Mouse (Mus musculus) right cerebral cortex, postnatal 10 days (tissue): Measurements from ENCODE around the gene Atmin.

ENCODE experiments used
- DNase-seq, 2 experiments: peaks; one replicate each; pipeline ENCODE4 v3.0.0; 2021; ENCODE audit warnings: low spot score in 2 of 2

Gene Atmin

DNA sequence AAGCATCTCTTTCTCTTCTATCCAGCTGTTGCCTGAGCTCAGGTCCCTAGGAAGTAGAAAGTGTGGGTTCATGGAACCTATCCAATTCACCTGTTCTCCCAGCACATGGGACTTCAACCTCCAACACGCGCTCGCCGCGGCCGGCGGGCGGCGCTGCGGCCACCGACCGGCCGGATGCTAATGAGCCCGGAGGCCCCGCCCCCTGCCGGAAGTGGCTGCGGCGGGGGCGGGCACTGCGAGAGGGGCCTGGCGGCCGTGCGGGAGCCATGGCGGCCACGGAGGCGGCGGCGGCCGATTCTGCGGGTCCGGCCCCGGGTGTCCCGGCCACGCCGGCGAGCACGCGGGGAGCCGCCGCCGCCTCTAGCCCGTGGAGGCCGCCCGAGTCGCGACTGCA is at the start of gene Atmin:
Gene Atmin (plus strand): TSS at position 233 of the 394 bp plus-strand sequence.
- DNase-seq, result peak; percentile 87 to 91

DNA sequence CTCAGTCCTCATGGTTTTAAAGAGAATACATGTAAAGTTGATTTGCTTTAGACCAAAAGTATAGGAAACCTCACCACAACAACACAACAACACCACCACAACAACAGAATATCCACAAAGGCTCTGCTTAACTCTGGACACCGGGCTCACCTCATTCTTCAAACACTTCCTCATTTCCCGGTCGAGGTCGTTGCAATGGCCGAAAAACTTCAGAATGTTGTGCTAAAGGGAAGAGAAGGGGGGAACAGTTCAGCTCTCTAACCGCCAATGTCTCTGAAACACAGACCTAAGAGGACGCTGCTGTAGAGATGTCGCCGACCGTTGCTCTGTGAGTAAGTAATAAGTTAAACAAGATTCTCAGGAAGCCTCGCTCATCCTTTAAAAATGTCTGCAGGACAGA is 49.3 kb upstream of the Atmin start:
- no peak for DNase-seq

DNA sequence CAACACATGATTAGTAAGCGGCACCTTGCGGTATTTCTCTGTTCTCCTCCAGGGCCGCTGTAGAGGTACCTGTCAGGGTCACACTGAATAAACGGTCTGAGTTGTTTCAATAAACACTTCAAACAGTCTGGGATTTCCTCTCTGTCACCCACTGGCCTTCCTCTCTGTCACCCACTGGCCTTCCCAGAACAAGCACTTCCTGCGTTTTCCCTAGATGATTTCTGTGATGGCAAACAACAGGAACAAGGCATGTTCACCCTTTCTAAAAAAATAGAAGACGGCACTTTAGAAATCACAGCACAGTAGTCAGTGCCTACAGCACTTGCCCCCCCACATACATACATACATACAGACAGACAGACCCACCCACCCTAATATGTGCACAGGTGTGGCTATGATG is 47.7 kb upstream of the Atmin start:
- DNase-seq, result no peak

DNA sequence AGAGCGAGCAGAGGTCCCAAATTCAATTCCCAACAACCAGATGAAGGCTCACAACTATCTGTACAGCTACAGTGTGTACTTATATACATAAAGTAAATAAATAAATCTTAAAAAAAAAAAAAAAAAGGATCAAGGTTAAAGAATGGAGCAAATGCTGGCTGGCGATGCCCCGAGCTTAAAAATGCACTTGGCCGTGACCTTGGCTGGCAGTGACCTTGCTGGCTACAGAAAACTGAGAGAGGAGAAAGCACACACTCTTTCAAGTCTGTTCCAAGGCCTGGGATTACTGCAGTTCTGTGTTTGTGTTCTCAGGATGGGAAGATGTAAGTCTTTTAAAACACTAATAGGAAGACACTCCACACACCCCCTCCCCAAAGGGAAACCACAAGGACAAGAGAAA is 38.5 kb upstream of the Atmin start:
- no peak for DNase-seq

DNA sequence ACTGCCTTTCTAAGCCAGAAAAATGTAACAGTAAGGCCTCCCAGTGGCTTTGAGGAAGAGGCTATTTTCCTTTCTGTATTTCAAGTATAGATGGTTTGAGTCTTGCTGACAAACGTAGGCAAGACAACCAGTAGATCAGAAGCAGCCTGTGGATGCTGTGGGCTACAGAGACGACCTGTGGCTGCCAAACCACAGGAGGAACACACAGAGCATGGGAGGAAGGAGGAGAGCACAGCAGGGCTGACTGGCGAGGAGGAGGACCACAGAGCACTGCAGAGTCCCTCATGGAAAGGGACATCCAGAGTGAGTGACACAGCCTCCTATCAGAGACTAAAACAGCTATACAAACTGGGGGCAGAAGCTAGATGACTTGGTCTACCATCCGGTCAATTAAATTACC is 37.9 kb upstream of the Atmin start:
- DNase-seq, result no peak

DNA sequence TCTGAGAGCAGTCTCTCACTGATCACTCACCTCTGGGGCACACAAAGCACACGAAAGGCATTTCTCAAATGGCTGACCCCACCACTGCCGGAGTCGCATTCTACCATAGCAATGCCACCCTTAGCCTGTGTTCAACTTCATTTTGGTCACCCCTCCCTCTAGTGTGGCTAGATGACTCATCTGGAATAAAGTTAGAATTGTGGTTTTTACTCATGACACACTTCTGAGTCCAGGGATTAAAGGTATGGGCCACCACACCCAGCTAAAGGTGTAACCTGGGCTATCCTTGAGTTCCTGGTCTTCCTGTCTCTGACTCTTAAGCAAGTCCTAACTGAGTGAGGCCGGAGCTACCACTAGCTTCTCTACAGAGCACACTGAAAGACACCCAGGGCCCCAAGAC is 37.4 kb upstream of the Atmin start:
- no peak for DNase-seq

DNA sequence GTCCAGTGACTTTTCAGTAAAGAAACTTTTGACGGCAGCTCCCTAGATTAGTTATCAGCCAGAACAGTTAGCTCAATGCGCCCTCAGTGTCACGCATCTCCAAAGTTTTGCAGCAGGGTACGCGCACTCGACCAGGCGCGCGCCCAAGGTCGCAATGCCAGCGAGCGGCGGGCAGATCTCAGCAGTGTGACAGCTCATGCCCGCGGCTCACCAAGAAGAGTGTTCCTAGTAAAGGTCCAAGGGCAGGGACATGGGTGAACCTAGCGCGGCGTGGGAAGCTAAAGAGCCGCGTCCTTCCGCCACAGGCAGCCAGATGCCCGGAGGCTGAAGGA is 22.2 kb upstream of the Atmin start:
- no peak for DNase-seq

DNA sequence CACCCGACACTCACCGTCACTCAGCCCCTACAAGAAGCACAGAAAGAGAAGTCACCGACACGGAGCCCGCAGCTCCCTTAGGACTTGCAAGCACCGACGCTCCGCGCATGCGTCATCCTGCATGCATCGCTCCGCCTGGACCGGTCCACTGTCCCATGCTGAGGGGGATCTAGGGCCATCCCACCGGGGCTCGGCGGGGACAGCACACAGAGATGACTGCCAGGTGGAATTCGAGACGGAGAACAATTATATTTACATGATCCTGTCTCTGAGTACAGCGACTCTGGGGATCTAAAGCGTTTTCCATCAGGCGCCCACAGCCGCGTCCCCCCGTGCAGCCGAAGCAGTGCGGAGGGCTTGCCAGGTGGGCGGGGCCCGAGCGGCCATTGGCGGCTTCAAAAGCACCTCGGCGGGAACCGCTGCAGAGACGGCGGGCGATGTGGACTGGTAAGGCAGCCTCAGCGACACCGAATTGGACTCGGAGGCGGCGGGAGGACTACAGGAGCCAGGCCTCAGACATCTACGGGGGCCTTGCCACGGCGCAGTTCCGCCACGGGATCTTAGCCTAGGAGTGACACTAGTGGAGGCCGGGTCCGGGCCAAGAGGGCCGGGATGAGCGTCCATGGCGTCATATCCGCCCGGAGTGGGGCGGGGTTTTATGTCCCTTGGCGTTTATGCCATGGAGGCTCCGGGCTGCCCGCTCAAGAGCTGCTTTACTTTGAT is 21.7 kb upstream of the Atmin start, which contains the start of the genes Cmc2 and Cenpn:
Gene Cmc2 (minus strand): TSS at position 119 of the 723 bp plus-strand sequence.
Gene Cenpn (plus strand): TSS at position 394 of the 723 bp plus-strand sequence.
- DNase-seq, result peak; percentile 93

DNA sequence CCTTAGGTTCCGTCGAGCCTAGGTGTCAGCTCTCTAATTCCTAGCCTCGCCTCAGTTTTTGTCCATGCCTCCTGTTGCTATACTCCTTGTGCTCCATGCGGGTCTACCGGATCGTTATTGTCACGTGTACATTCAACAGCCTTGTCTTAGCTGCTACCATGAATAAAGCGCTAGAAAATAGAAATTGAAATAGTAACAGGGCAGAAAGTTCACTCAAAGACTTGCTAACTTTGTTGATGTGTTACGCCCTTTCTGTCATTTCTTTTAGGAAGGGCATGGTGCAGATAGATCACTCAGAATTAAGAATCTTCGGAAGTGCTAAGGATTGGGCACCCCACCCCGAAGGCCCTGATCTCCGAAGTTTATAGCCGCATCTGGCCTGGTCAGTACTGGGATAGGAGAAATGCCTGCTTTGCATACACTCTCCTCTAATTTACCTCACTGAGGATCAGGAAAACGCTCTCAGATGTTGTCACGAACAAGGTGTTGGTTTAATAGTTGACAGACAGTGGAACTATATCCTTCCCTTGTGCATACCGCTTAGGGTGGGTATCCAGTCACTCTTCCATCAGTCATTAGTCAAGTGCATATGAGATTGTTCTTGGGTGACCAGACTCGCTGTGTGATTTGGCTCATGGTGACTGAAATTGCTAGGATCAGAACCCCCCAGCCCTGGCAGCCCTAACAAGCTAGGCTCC is 21.0 kb upstream of the Atmin start:
- DNase-seq, result no peak

DNA sequence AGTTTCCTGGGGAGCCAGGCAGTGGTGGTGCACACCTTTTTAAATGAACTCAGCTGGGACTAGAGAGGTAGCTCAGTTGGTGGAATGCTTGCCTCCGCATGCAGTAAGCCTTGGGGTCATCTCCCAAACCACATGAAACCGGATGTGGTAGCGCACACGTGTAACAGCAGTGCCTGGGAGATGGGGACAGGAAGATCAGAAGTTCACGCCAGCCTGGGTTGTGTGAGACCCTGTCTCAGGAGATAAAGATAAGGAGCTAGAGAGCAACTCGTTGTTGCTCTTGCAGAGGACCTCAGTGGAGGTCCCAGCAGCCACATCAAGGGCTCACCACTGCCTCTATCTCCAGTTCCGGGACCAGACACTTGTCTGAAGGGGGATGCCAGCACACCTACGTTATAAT is 19.7 kb upstream of the Atmin start:
- DNase-seq, result no peak

DNA sequence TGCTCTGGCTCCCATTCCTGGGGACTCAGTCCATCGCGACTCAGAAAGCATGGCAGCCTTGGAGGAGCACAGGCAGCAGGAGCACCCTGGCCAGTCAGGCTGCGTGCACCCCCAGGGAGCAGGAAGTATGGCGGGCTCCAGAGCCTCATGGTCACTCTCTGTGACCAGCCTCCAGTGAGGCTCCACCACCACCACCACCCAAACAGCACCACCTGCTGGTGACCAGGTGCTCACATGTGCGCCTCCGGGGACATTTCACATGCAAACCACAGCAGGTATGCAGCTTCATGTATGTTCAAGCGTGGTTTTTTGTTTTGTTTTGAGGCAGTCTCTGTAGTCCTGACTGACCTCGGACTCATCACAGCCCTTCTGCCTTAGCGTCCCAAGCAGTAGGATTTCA is 15.3 kb upstream of the Atmin start:
- DNase-seq, result no peak

DNA sequence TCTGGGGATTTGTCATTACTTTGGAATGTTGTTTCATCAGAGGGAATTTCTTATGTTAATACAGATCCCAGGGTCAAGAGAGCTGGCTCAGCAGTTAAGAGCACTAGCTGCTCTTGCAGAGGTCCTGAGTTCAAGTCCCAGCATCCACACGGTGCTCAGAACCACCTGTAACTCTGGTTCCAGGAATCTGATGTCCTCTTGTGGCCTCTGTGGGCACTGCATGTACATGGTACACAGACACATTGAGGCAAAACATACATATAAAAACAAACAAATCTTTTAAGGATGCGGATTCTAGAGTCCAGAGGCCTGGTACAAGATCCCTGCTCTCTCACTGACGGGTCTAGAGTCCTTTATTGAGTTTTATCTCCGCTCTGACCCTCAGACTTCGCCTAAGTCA is 14.6 kb upstream of the Atmin start:
- no peak for DNase-seq

DNA sequence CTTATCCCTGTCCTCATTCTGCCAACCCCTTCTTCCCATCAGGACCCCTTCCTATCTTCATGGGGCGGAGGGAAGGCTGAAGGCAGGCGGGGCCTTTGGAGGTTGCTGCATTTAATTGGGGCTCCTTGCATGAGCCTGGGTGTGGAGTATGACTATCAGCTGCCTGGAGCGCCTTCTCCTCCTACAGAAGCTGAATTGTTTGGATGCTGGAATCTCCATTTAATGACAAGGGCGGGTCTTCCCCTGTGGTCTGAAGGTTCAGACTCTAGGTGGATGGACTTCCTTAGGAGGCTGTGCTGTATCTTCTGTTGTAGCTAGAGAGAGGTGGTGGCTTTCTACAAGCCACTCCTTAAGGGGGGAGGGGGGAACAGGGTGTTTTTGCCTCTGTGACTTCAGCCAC is 8.2 kb upstream of the Atmin start:
- DNase-seq, result no peak

DNA sequence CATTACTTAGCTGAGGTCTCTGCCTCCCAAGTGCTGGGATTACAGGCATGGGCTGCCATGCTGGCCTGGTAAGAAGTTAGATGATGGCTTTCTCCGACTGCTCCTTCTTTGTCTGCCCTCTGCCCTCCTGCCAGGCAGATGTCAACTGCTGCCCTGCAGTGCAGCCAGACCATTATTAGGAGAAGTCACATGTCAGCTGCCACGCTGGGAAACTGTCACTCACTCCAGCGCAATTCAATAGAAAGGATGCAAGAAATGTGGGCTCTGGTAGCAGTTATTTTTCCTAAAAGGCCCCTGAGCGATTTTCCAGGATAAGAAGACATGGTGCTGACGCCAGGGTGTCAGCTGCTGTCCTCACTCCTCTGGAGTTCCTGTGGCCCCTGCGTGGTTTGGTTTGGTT is 7.7 kb upstream of the Atmin start:
- no peak for DNase-seq

DNA sequence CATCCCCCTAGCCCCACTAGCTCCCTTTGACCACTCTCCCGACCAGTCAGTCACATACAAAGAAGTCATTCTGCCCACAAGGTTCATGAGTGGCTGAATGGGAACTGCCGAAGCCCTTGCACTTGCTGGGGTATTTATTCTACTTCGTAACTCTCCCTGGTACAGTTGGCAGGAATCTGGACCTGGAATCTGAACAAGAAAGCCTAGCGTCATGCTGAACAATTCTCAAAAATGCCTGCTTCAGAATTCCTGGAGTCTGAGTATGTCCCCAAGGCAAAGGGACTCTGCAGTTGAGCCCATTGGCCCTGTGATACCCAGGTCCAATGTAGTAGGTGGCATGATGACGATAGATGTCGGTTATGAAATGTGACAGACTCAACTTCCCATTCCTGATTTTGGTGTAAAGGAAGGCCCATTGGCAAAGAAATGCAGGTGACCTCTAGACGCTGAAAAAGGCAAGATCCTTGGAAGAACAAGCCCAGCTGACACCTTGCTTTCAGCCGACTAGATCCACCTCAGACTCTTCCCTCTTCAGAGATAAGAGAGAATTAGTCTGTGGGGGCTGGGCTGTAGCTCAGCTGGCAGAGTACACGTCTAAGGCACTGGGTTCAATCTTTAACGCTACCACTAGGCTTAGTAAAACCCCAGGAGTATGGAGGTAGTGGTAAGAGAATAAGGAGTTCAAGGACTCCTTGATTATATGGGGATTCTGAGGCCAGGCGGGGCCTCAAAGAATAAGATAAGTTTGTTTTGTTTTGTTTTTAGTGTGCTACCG is 722 bp upstream of the Atmin start:
- DNase-seq, result no peak

DNA sequence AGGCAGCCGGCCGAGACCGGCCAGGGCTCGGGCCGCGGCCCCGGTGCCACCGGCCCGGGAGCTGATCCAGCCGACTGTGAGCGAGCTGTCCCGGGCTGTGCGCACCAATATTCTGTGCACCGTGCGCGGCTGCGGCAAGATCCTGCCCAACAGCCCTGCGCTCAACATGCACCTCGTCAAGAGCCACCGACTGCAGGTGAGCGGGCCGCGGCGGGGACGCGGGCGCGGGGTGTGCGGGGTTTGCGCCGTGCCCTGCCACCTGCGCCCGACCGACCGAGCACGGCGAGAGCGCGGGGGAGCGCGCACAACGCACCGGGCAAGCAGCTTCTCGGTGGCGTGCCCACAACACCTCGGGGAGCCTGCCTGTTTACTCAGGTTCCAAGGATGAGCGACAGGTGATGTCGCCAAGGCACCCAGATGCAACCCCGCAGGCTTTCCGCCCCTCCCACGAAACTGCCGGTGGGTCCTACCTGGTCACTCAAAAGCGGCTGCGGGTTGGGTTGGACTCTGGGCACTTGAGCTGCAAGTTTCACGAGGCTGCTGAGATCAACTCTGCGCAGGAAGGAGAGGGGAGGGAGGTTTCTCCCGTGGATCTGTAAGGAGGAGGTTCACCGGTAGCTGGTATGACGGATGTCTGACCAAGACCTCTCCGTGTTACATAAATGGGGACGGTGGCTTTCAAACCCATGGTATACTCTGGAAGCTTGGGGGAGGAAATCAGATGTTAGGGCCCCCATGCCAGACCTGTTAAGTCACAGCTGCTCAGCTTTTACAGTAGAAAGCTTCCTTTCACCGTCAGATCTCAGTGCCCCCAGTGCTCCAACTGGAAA is 577 bp downstream of the Atmin start:
- DNase-seq, result peak; percentile 35 to 43

DNA sequence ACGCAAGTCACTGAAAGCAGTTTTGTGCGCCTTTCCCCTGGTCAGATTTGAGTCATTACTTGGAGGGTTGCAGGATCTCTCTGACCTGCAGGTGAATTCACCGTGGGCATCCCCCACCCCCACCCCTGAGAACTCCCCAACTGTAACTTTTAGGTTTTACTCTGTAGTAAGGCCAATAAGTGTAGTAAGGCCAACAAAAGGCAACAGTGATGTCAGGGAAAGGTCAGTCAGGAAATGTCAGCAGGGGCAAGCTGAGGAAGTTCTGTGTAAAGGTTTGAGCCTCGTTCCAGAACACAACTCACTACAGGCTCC is 1.1 kb downstream of the Atmin start:
- DNase-seq, result no peak

DNA sequence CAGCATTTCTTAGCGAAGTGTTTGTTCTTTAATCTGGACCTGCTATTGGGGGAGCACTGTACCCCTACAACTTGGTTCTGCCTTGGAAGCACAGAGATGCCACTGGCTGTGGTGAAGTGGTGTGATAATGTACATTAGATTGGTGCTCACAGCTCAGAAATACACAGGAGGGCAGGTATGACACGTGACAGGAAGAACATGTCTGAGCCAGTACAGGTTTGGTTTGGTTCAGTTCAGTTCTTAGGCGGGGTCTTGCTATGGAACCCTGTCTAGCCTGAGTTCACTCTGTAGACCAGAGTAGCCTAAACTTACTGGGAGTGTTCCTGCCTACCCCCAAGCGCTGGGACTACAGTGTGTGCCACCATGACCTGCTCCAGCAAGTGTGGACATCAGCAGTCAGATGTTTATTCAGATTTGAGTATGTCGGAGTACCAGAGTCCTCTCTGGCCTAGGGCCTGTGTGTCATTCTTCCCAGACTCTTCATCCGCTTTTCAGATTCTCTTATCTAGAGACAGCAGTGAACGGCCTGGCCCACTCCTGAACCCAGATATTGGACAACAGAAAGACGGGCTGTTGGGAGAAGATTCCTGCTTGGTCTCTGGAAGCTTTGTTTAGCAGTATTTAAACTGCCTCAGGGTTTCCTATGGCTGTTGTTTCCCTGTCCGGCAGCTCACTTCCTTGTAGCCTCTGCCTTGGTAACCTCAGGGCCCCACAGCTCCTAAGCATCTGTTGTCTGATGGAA is 2.1 kb downstream of the Atmin start:
- no peak for DNase-seq

DNA sequence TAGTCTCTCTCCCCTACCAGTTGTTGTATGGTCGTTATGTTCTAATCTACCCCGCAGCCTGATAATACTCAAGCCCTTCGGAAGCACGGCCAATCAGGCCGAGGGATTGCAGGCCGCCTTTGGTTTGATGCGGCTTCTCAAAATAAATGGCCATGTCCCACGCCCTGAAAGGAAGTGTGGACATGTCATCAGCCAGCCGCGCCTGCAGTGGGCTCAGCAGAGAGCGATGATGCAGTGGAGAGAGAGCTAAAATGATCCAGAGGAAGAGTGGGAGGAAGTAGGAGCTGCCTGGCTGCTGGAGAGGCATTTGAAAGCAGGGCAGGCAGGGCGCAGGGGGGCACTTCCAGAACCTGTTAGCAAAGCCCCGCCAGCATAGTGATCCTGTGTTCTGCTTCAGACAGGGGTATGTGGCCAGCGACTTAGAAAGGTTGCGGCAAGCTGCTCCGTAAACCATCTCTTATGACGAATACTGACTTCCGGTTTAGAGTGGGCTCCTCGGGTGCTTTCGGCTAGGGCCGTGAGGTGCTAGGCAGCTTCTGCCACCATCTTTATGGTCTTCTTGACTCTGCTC is 3.2 kb downstream of the Atmin start:
- DNase-seq, result peak; percentile 36 to 51

DNA sequence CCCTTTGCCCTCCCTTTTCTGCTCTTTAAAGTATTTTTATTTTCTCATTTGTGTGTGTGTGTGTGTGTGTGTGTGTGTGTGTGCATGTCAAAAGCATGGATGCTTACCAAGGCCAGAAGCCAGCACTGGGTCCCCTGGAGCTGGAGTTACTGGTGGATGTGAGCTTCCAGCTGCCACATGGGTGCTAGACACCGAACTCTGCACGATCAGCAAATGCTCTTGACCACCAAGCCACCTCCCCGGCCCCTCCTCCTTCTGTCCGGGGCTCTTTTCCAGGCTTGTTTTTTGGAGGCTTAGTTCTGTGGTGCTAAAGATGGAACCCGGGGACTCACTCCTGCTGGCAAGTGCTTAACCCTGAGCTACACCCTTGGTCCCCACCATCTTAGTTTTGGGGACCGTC is 3.7 kb downstream of the Atmin start:
- DNase-seq, result no peak

DNA sequence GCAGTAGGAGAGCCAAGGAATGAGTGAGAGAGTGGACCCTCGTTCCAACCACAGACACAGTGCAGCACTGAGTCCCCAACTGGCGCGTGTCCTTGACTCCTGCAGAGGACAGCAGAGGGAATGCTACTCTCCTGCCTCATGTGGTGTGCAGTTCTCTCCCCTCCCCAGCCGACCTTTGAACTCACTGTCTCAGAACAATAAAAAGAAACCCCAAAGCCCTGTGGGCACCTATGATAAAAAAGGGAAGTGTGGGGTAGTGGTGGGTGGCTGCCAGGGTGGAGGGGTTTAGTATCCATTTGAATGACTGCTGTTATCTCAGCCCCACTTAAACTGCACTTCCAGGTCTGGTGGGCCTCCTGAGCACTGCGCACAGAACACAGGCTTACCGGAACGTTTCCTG is 4.4 kb downstream of the Atmin start:
- no peak for DNase-seq
